Mouse (Mus musculus) spleen, adult 2 months (tissue): ENCODE data around the gene Sp1. TPM values are rescaled to one million over a fixed set of nuclear protein-coding genes. Genes with fewer than 3 reads are reported as not detected.

Source experiments
- DNase-seq, 2 experiments: peaks; one replicate each; pipeline versions ENCODE4 v3.0.0 to v3.0.0-alpha.2; 2012 to 2021; ENCODE audit warnings: low spot score in 2 of 2, low read depth in 1 of 2
- H3K27ac ChIP-seq: fragments of 200-500 bp; 2 replicates; pipeline ENCODE4 v1.5.1; 2012; ENCODE audit warnings: low read length, inconsistent platforms; ENCODE audit not compliant: insufficient read depth
- H3K27me3 ChIP-seq: fragments of 200-500 bp; 2 replicates; pipeline ENCODE4 v1.6.1; 2012; ENCODE audit warnings: mild to moderate bottlenecking, moderate library complexity, low read length, inconsistent platforms; ENCODE audit not compliant: control insufficient read depth, insufficient read depth
- H3K36me3 ChIP-seq: fragments of 200-500 bp; 2 replicates; pipeline ENCODE4 v1.6.1; 2012; ENCODE audit warnings: mild to moderate bottlenecking, low read length, inconsistent platforms; ENCODE audit not compliant: control insufficient read depth, insufficient read depth
- H3K4me1 ChIP-seq: fragments of 200-500 bp; 2 replicates; pipeline ENCODE4 v1.6.1; 2011; ENCODE audit warnings: inconsistent platforms; ENCODE audit not compliant: control insufficient read depth, insufficient read depth, insufficient read length
- H3K4me3 ChIP-seq: fragments of 200-500 bp; 2 replicates; pipeline ENCODE4 v1.5.1; 2011; ENCODE audit warnings: mild to moderate bottlenecking, inconsistent platforms; ENCODE audit not compliant: insufficient read depth, insufficient read length; ENCODE audit errors: extremely low read depth
- CTCF ChIP-seq: fragments of 200-500 bp; IDR thresholded peaks from 2 replicates; pipeline ENCODE4 v1.5.1; 2011; ENCODE audit warnings: mild to moderate bottlenecking, inconsistent platforms; ENCODE audit not compliant: insufficient read depth, insufficient read length, insufficient replicate concordance; ENCODE audit errors: extremely low read depth
- POLR2A ChIP-seq: fragments of 200-500 bp; IDR thresholded peaks from 2 replicates; pipeline ENCODE4 v1.6.1; 2011; ENCODE audit warnings: low read depth, low read length, inconsistent platforms
- WGBS: fragments of 180-500 bp; shearing (Covaris S2); methylation state at CpG from one replicate; pipeline ENCODE4 v1.1.7; 2018; 5-methylcytosine and 5-hydroxymethylcytosine counted together
- polyA plus RNA-seq: library from polyadenylated mRNA; depleted of rRNA; stranded (reverse); fragments of >200 nt; gene quantifications from 2 replicates; pipeline ENCODE4 v1.2.3, GENCODE M21; 2012; rRNA removed

Sp1 gene
- polyA plus RNA-seq, 1 experiment: 22.7 TPM

- Histone ChIP-seq H3K4me3 (peak overlapping the region; percentile 84), H3K36me3 (peaks cover 12% of the 10 kb centered on the region), H3K27ac (peak overlapping the region; percentile 91), H3K27me3 (no peaks in the 10 kb centered on the region), H3K4me1 (peaks cover 3% of the 10 kb centered on the region; the same call in 1 of the 2 replicates)
- peak; percentile 59 to 67 for DNase-seq
- 1% methylated on average over 44 of the region's 67 CpGs for whole genome bisulfite sequencing
- TF ChIP-seq CTCF: no peak
- TF ChIP-seq POLR2A: no peak
Measured at GRCm38 (mm10) chr15:102470605-102471294, 64.8 kb downstream of the Sp1 start.

GRCm38 (mm10) chr15:102471295-102471645 is 65.3 kb downstream of the Sp1 start:
- H3K4me3 ChIP-seq: peak overlapping the region; percentile 84
- H3K36me3 ChIP-seq: peaks cover 17% of the 10 kb centered on the region
- no peak for DNase-seq
- H3K4me1 ChIP-seq: peaks cover 3% of the 10 kb centered on the region; the same call in 1 of the 2 replicates
- TF ChIP-seq CTCF (no peak), POLR2A (no peak)
- no peaks in the 10 kb centered on the region for H3K27me3 ChIP-seq
- 1% methylated on average over 10 of the region's 10 CpGs for WGBS
- no peak overlapping the region for H3K27ac ChIP-seq

- Histone ChIP-seq H3K27ac (no peak overlapping the region), H3K36me3 (peaks cover 19% of the 10 kb centered on the region), H3K4me3 (no peak overlapping the region; the same call in 1 of the 2 replicates), H3K4me1 (peaks cover 3% of the 10 kb centered on the region; the same call in 1 of the 2 replicates), H3K27me3 (no peaks in the 10 kb centered on the region)
- TF ChIP-seq CTCF (no peak), POLR2A (no peak)
- DNase-seq: no peak
Measured at GRCm38 (mm10) chr15:102471727-102472126, 65.8 kb downstream of the Sp1 start.

GRCm38 (mm10) chr15:102473246-102473645 is 67.3 kb downstream of the Sp1 start:
- Histone ChIP-seq H3K36me3 (peaks cover 22% of the 10 kb centered on the region), H3K27ac (no peak overlapping the region), H3K27me3 (no peaks in the 10 kb centered on the region), H3K4me1 (peaks cover 3% of the 10 kb centered on the region; the same call in 1 of the 2 replicates), H3K4me3 (no peak overlapping the region)
- no peak for DNase-seq
- TF ChIP-seq POLR2A (no peak), CTCF (no peak)
- 90% methylated on average over 2 of the region's 2 CpGs for WGBS

GRCm38 (mm10) chr15:102474520-102474919 is 68.6 kb downstream of the Sp1 start:
- TF ChIP-seq POLR2A (no peak), CTCF (no peak)
- no peaks in the 10 kb centered on the region for H3K27me3 ChIP-seq
- 93% methylated on average over 2 of the region's 2 CpGs for WGBS
- no peak overlapping the region for H3K4me3 ChIP-seq
- H3K4me1 ChIP-seq: peaks cover 3% of the 10 kb centered on the region; the same call in 1 of the 2 replicates
- H3K27ac ChIP-seq: no peak overlapping the region
- no peak for DNase-seq
- peaks cover 27% of the 10 kb centered on the region for H3K36me3 ChIP-seq

- WGBS: 95% methylated on average over 3 of the region's 3 CpGs
- H3K27me3 ChIP-seq: no peaks in the 10 kb centered on the region
- no peak overlapping the region for H3K4me3 ChIP-seq
- peaks cover 47% of the 10 kb centered on the region for H3K36me3 ChIP-seq
- no peak for DNase-seq
- H3K4me1 ChIP-seq: no peaks in the 10 kb centered on the region
- H3K27ac ChIP-seq: no peak overlapping the region
- TF ChIP-seq POLR2A: no peak
- TF ChIP-seq CTCF: no peak
Measured at GRCm38 (mm10) chr15:102483136-102483535, 77.2 kb downstream of the Sp1 start.

- H3K4me3 ChIP-seq: no peak overlapping the region
- TF ChIP-seq POLR2A (no peak), CTCF (no peak)
- H3K27me3 ChIP-seq: no peaks in the 10 kb centered on the region
- H3K4me1 ChIP-seq: no peaks in the 10 kb centered on the region
- no peak overlapping the region for H3K27ac ChIP-seq
- peaks cover 57% of the 10 kb centered on the region for H3K36me3 ChIP-seq
- WGBS: 97% methylated on average over 12 of the region's 12 CpGs
- no peak for DNase-seq
Measured at GRCm38 (mm10) chr15:102485853-102486252, 79.9 kb downstream of the Sp1 start.

Other genes with a start within 250 kb of the Sp1 start
- 26.8 and 30.2 TPM in 2 replicates for gene Zfp740, start 202.9 kb upstream of the Sp1 start, polyA plus RNA-seq
- 33.2 and 40.9 TPM in 2 replicates for gene Csad, start 201.4 kb upstream of the Sp1 start, polyA plus RNA-seq
- 127 and 143 TPM in 2 replicates for gene Itgb7, start 174.2 kb upstream of the Sp1 start, polyA plus RNA-seq
- 21.1 and 27.5 TPM in 2 replicates for gene Rarg, start 148.6 kb upstream of the Sp1 start, polyA plus RNA-seq
- 0.05 TPM in 1 of 2 replicates, not detected in the other for gene Gm9918, start 135.6 kb upstream of the Sp1 start, polyA plus RNA-seq
- 57.8 and 79.8 TPM in 2 replicates for gene Mfsd5, start 126.7 kb upstream of the Sp1 start, polyA plus RNA-seq
- 8.9 and 15.1 TPM in 2 replicates for gene Espl1, start 109.9 kb upstream of the Sp1 start, polyA plus RNA-seq
- 51.9 and 63.6 TPM in 2 replicates for gene Pfdn5, start 80.0 kb upstream of the Sp1 start, polyA plus RNA-seq
- 41.9 and 48.4 TPM in 2 replicates for gene Myg1, start 74.4 kb upstream of the Sp1 start, polyA plus RNA-seq
- gene Aaas, start 55.4 kb upstream of the Sp1 start, polyA plus RNA-seq: 51.9 and 55.8 TPM in 2 replicates
- gene Sp7, start 39.0 kb upstream of the Sp1 start, polyA plus RNA-seq: not detected in 2 replicates
- gene Amhr2, start 39.2 kb downstream of the Sp1 start, polyA plus RNA-seq: 0.56 and 0.66 TPM in 2 replicates
- gene Prr13, start 52.9 kb downstream of the Sp1 start, polyA plus RNA-seq: 170 and 215 TPM in 2 replicates
- gene Pcbp2, start 64.4 kb downstream of the Sp1 start, polyA plus RNA-seq: 378 and 426 TPM in 2 replicates
- not detected in 2 replicates for gene Gm10337, start 97.6 kb downstream of the Sp1 start, polyA plus RNA-seq
- gene Map3k12, start 110.9 kb downstream of the Sp1 start, polyA plus RNA-seq: 2.1 TPM in 2 replicates
- gene Tarbp2, start 112.0 kb downstream of the Sp1 start, polyA plus RNA-seq: 53.9 and 58.4 TPM in 2 replicates
- 6.7 and 8.1 TPM in 2 replicates for gene Npff, start 118.8 kb downstream of the Sp1 start, polyA plus RNA-seq
- not detected in 2 replicates for gene Gm28047, start 218.9 kb downstream of the Sp1 start, polyA plus RNA-seq
- gene Atf7, start 219.3 kb downstream of the Sp1 start, polyA plus RNA-seq: 70.2 and 71.8 TPM in 2 replicates